Mouse (Mus musculus) liver, postnatal 0 days (tissue): ENCODE results near the gene Foxs1.

ENCODE experiments used
- CTCF ChIP-seq: sonication (generic); IDR thresholded peaks from 2 replicates; pipeline ENCODE4 v1.5.1; 2016; ENCODE audit warnings: antibody characterized with exemption, low read depth
- EP300 ChIP-seq: IDR thresholded peaks from 2 replicates; pipeline ENCODE4 v1.6.1; 2016; ENCODE audit warnings: antibody characterized with exemption, low read depth, mild to moderate bottlenecking

- TF ChIP-seq CTCF (no peak), EP300 (no peak)
Measured at GRCm38 (mm10) chr2:152951850-152952720, 19.1 kb upstream of the Foxs1 start.
